Mouse (Mus musculus) liver, adult 2 months (tissue): ENCODE results near the gene Arl2bp.

Experiments
- CTCF ChIP-seq: fragments of 200-500 bp; IDR thresholded peaks from 2 replicates; pipeline ENCODE4 v1.5.1; 2011; ENCODE audit warnings: low read depth, low read length, control low read depth
- POLR2A ChIP-seq: fragments of 200-500 bp; IDR thresholded peaks from 2 replicates; pipeline ENCODE4 v1.6.1; 2011; ENCODE audit warnings: low read length, control low read depth; ENCODE audit not compliant: insufficient read depth; ENCODE audit errors: extremely low read depth

- TF ChIP-seq CTCF (no peak), POLR2A (no peak)
Measured at GRCm38 (mm10) chr8:94700421-94700935, 34.1 kb downstream of the Arl2bp start.
